Mouse (Mus musculus) embryonic fibroblast, embryonic 13.5 days (primary cell): ENCODE data around the gene Wdr74. TPM values are rescaled to one million over a fixed set of nuclear protein-coding genes. Genes with fewer than 3 reads are reported as not detected.
A peak's percentile ranks its signal among the peaks of the same experiment; 100 is the strongest.

Experiments used
- H3K27ac ChIP-seq: 2 replicates; pipeline ENCODE4 v1.5.1; 2012; ENCODE audit warnings: low read length, control low read depth, inconsistent platforms; ENCODE audit not compliant: insufficient read depth
- H3K4me1 ChIP-seq: 2 replicates; pipeline ENCODE4 v1.6.1; 2011; ENCODE audit warnings: low read length; ENCODE audit not compliant: control insufficient read depth, insufficient read depth
- H3K4me3 ChIP-seq: 2 replicates; pipeline ENCODE4 v1.5.1; 2011; ENCODE audit warnings: mild to moderate bottlenecking, control low read depth, low read length; ENCODE audit not compliant: insufficient read depth
- CTCF ChIP-seq: IDR thresholded peaks from 2 replicates; pipeline ENCODE4 v1.5.1; 2011; ENCODE audit warnings: mild to moderate bottlenecking, control low read depth, low read length, moderate library complexity, borderline replicate concordance; ENCODE audit not compliant: insufficient read depth
- POLR2A ChIP-seq: IDR thresholded peaks from 2 replicates; pipeline ENCODE4 v1.6.1; 2011; ENCODE audit warnings: low read depth, mild to moderate bottlenecking, control low read depth, low read length, moderate library complexity
- polyA plus RNA-seq: library from polyadenylated mRNA; stranded (reverse); fragments of >200 nt; gene quantifications from 2 replicates; pipeline ENCODE4 v1.2.4, GENCODE M21; 2011; ENCODE audit warnings: low read depth; ENCODE audit not compliant: missing spikeins, insufficient read length

Gene Wdr74
- polyA plus RNA-seq, 1 experiment: 52.3 TPM

DNA sequence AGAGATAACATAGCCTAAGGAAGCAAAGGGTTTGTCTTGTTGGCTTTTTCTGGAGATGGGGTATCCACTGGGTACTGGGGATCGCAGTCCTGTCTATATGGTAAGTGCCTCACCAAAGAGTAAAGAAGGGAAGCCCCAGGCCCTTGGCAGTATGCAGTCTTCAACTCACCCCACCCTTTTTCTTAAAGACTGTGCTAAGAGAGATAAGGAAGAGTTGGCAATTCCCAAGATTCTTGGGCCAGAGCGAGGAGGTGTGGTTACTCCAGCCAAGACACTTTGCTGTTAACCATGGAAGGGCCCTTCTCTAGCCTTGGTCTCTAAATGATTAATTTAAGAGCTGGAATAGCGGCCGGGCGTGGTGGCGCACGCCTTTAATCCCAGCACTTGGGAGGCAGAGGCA is 28.7 kb upstream of the Wdr74 start:
- Histone ChIP-seq H3K4me1 (peaks cover 7% of the 10 kb centered on the region; the same call in 1 of the 2 replicates), H3K27ac (no peak overlapping the region), H3K4me3 (no peak overlapping the region)
- TF ChIP-seq POLR2A: no peak
- TF ChIP-seq CTCF: no peak

GRCm38 (mm10) chr19:8708954-8709353 is 26.7 kb upstream of the Wdr74 start:
- Histone ChIP-seq H3K4me3 (no peak overlapping the region), H3K27ac (no peak overlapping the region)
- TF ChIP-seq POLR2A: no peak
- TF ChIP-seq CTCF: no peak

DNA sequence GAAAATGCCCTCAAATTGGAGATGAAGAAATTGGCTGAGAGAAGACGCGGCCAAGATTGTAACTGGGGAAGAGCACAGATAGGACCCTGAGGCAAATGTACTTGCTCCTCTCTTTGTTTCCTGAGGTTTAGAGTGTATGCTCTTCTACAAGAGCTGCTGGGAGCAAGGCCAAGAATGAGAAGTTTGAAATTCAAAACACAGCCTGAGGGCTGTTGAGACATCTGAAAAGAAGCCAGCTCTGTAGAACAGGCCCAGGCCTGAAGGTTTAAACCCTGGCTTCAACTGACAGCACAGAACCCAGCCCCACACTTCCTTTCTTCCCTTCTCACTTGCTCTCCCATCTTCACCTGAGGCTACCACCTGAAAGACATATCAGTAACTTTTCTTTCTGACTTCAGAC is 25.6 kb upstream of the Wdr74 start:
- peak overlapping the region; percentile 90 for H3K27ac ChIP-seq
- peaks cover 7% of the 10 kb centered on the region; the same call in 1 of the 2 replicates for H3K4me1 ChIP-seq
- TF ChIP-seq POLR2A (no peak), CTCF (no peak)

More at GRCm38 (mm10) chr19:8708954-8709353, 26.7 kb upstream of the Wdr74 start:
- peaks cover 7% of the 10 kb centered on the region; the same call in 1 of the 2 replicates for H3K4me1 ChIP-seq

DNA sequence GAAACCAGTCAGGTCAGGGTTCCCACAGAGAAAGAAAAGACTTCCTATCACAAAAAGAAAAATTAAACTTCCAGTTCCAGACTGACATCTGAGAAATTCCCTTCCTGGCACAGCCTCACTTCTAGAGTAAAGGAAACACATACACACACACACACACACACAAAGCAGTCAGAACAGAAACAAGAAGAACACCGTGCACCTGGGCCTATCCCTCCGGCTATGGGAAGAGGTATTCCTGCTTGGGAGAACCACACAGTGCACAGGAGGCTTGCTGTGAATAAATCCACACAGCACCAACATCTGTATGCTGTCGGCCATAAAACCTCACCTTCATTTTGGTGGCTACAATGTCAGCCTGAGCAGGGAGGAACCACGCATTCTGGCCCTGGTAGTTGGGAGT is 24.1 kb upstream of the Wdr74 start:
- peak overlapping the region; percentile 87 for H3K27ac ChIP-seq
- H3K4me3 ChIP-seq: peak overlapping the region; percentile 80
- TF ChIP-seq CTCF: no peak
- peak; percentile 53 for TF ChIP-seq POLR2A
- H3K4me1 ChIP-seq: peaks cover 7% of the 10 kb centered on the region; the same call in 1 of the 2 replicates

More for the DNA sequence above, 25.6 kb upstream of the Wdr74 start:
- H3K4me3 ChIP-seq: no peak overlapping the region; the same call in 1 of the 2 replicates

GRCm38 (mm10) chr19:8711949-8712869 is 23.4 kb upstream of the Wdr74 start:
- Histone ChIP-seq H3K4me3 (peak overlapping the region; percentile 80), H3K4me1 (peaks cover 7% of the 10 kb centered on the region; the same call in 1 of the 2 replicates), H3K27ac (peak overlapping the region; percentile 87)
- no peak for TF ChIP-seq CTCF
- TF ChIP-seq POLR2A: peak; percentile 64

DNA sequence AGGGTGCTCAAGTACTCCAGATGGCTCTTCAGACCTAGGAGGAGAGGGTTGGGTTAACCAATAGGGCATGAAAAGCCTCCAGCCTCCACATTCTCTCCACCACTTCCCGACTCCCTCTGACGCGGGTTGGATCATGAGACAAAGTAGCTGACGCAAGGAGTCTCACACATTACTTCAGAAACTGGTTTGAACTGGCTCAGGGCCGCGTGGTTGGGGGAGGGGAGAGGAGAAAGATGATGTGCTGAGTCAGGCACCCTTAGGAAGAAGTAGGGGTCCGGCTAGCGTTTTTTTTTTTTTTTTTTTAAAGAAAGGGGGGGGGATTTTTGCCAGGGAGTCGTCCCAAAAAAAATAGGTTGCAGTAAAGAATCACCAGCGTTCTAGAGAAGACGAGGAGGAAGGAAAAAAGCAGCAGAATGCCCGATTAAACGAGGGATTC is 22.7 kb upstream of the Wdr74 start:
- Histone ChIP-seq H3K4me3 (peak overlapping the region; percentile 80), H3K27ac (peak overlapping the region; percentile 87), H3K4me1 (peaks cover 7% of the 10 kb centered on the region; the same call in 1 of the 2 replicates)
- no peak for TF ChIP-seq CTCF
- peak; percentile 75 for TF ChIP-seq POLR2A

GRCm38 (mm10) chr19:8713306-8713996 is 22.2 kb upstream of the Wdr74 start:
- peak overlapping the region; percentile 87 for H3K27ac ChIP-seq
- TF ChIP-seq POLR2A (peak; percentile 100), CTCF (peak; percentile 82; the same call in 1 of the 2 replicates)
- H3K4me1 ChIP-seq: peaks cover 7% of the 10 kb centered on the region; the same call in 1 of the 2 replicates
- peak overlapping the region; percentile 80 for H3K4me3 ChIP-seq

DNA sequence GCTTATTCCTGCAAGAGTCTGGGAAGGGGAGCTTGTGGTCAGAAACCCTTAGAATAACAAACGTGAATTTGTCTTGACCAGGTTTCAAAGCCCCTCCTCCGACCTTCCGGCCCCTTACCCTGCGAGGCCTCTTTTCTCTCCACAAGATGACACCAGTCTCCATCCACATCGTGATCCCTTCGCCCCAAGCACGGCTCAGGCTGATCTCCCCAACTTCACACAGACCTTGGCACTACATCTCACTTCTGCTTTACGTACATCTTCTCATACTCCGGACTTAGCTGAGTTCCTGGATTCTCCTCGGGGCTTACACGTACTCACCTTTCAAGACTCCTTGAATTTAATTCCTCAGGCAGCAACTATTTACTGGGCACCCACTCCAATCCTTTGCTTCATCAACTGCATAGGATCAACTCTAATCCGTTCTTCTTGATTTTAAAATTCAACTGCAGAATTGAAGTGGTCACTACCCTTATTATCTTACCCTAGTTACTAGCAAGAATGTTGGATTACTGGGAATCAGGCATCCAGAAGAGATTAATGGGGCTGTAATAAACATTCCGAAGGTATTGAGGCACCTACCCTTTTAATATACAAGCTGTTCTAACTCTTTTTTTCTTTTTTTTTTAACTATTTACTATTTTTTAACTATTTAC is 21.5 kb upstream of the Wdr74 start:
- Histone ChIP-seq H3K4me1 (peaks cover 7% of the 10 kb centered on the region; the same call in 1 of the 2 replicates), H3K27ac (peak overlapping the region; percentile 87), H3K4me3 (peak overlapping the region; percentile 80)
- TF ChIP-seq CTCF (no peak), POLR2A (no peak; the same call in 1 of the 2 replicates)
